Comparison of ENCODE assay signal across 11 mouse cellular contexts in the genomic region with DNA sequence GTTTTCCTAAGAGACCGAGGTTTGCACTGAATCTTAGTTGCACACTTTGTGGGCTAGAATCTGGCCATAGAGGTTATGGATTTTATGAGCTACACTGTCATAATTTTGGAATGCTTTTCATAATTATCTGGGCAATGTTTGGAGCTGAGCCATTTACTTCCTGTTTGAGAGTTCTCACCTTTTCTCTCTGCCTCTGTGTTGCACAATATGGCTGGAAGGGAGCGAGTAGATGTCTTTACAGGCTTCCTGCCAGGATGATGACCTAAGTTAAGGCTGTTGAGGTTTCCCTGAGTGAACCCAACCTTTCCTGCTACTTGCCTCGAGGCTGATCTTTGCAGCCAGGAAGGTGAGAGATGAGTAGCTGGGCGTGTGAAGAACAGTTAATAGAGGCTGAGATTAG.
"Had no signal": no experiment of that assay in that cellular context is flagged by ENCODE, and none has a peak within 500 bp of the region (broad histone marks: within the 10 kb centered on the region; RNA-seq: fewer than 3 reads in every experiment).

No protein-coding gene starts in this region.

- H3K9me3 ChIP-seq: liver, embryonic 13.5 days; midbrain, embryonic 13.5 days; stomach, embryonic 15.5 days had no signal

- H3K4me3 ChIP-seq: layer of hippocampus, adult 2 months; limb, embryonic 10.5 days; liver, embryonic 13.5 days; midbrain, embryonic 13.5 days; stomach, embryonic 15.5 days had no signal

- DNase-seq: kidney, adult 11 months; kidney, adult 9 months; liver, embryonic 13.5 days; liver, postnatal 0 days; right cerebral cortex, postnatal 14 days; thymus, postnatal 36 days had no signal

- H3K27ac ChIP-seq: kidney, postnatal 0 days; layer of hippocampus, adult 2 months; limb, embryonic 10.5 days; liver, embryonic 13.5 days; midbrain, embryonic 13.5 days; stomach, embryonic 15.5 days had no signal

- H3K4me2 ChIP-seq: liver, embryonic 13.5 days; midbrain, embryonic 13.5 days; stomach, embryonic 15.5 days had no signal

- H3K36me3 ChIP-seq: limb, embryonic 10.5 days; liver, embryonic 13.5 days; midbrain, embryonic 13.5 days; stomach, embryonic 15.5 days had no signal

- H3K4me1 ChIP-seq: limb, embryonic 10.5 days; liver, embryonic 13.5 days; midbrain, embryonic 13.5 days; stomach, embryonic 15.5 days had no signal

- H3K9ac ChIP-seq: liver, embryonic 13.5 days; liver, postnatal 0 days; midbrain, embryonic 13.5 days; stomach, embryonic 15.5 days had no signal

- H3K27me3 ChIP-seq: liver, embryonic 13.5 days; midbrain, embryonic 13.5 days; stomach, embryonic 15.5 days had no signal

- ATAC-seq: liver, postnatal 0 days; midbrain, embryonic 13.5 days had no signal
